Mouse (Mus musculus): ENCODE measurements around the gene Tmem245. TPM values are rescaled to one million over a fixed set of nuclear protein-coding genes. Genes with fewer than 3 reads are reported as not detected.

Tmem245 gene
- total and polyA plus RNA-seq, 2 experiments, result 5.3 to 16.3 TPM

DNA sequence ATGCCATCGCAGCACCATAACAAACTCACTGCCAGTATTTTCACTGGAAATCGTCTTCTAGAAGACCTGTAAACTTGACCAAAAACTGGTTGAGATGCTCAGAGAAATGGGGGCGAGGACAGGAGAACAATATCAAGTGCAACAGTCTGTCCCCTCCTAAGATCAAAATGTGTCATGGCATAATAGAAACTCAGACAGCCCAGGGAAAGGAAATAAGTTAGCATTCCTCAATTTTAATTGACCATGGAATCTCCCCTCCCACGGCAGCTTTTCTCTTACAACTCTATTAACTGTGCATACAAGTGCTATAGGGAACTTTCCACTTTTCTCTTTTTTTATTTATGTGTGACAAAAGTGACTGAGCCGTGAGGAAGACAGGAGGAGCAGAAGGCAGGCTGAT is 79.5 kb downstream of the Tmem245 start:
- no peak for TF ChIP-seq CTCF (IDR thresholded peaks at IDR 0.05; ENCODE audit: low read depth, low read length)
- TF ChIP-seq POLR2A (IDR thresholded peaks at IDR 0.05; ENCODE audit: extremely low read depth, insufficient read depth, low read length), result no peak
- H3K27me3 ChIP-seq (ENCODE audit: control insufficient read depth, insufficient read depth, low read length), result no peaks in the 10 kb centered on the region
- no peak overlapping the region for H3K4me3 ChIP-seq (ENCODE audit: insufficient read depth, low read depth, low read length)
- H3K9ac ChIP-seq (ENCODE audit: low read depth, low read length), result no peak overlapping the region
- 94% methylated on average over 5 of the region's 5 CpGs for WGBS
- no peaks in the 10 kb centered on the region for H3K79me2 ChIP-seq (ENCODE audit: control insufficient read depth, insufficient read depth, low read length)
- H3K36me3 ChIP-seq (ENCODE audit: control insufficient read depth, insufficient read depth, low read length), result peaks cover 4% of the 10 kb centered on the region; the same call in 1 of the 2 replicates
- DNase-seq (ENCODE audit: extremely low read depth, low read depth, low spot score), result no peak
- peaks cover 5% of the 10 kb centered on the region for H3K4me1 ChIP-seq (ENCODE audit: control insufficient read depth, insufficient read depth, low read length)
- H3K27ac ChIP-seq (replicated peaks; ENCODE audit: insufficient read depth, low read depth, low read length), result no peak overlapping the region

DNA sequence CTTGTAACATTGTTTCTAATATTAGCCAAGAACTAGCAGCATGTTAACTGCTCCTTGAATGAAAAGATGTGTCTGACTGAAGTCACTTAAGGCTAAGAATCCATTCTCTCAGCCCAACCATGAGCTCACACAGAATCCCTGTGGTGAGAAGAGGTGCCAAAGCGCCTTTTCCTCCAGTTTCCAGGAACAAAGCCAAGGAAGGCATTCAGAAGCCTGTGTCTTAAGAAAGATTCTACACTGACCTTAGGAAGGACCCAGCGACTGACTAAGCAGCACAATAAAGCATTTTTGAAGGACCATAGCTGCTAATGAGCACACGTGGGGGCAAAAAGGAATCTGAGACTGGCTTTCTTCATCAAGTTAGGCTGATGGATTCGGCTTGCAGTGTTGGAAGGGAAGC is 81.3 kb downstream of the Tmem245 start:
- no peak overlapping the region for H3K27ac ChIP-seq (replicated peaks; ENCODE audit: insufficient read depth, low read depth, low read length)
- no peak for DNase-seq (ENCODE audit: extremely low read depth, low read depth, low spot score)

DNA sequence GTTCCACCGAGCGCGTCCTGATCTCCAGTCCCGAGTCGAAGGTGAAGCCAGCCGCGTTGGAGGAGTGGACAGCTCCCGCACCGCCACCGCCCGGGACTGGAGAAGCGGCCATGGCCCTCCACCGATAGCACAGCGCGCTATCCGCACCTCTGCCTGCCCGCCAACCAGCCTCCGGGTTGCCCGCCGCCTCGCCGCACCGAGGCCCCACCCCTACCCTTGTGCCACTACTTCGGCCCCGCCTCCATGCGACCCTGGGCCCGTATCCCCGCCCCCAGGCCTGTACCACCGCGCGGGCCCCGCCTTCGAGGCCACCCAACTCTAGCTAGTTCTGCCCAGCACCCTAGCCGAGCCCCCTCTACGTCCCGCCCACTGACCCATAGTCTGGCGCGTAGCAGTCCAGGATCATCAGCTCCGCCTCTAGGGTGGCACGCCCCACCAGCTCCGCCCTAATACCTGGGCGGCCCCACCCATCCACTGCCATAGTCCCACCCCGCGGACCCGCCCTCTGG is 82.2 kb downstream of the Tmem245 start, which contains the start of gene Ctnnal1:
TSS of gene Ctnnal1 (minus strand) at position 186 of the 509 bp plus-strand sequence.
- peak within 1 kb of the TSS; percentile 42; the same call in 1 of the 2 replicates for H3K27ac ChIP-seq (replicated peaks; ENCODE audit: insufficient read depth, low read depth, low read length)
- H3K4me1 ChIP-seq (ENCODE audit: control insufficient read depth, insufficient read depth, low read length), result peaks cover 5% of the 10 kb centered on the region
- H3K36me3 ChIP-seq (ENCODE audit: control insufficient read depth, insufficient read depth, low read length), result peaks cover 2% of the 10 kb centered on the region; the same call in 1 of the 2 replicates
- peak within 1 kb of the TSS; percentile 95 for H3K4me3 ChIP-seq (ENCODE audit: insufficient read depth, low read depth, low read length)
- TF ChIP-seq POLR2A (IDR thresholded peaks at IDR 0.05; ENCODE audit: extremely low read depth, insufficient read depth, low read length), result peak; percentile 58
- no peak for TF ChIP-seq CTCF (IDR thresholded peaks at IDR 0.05; ENCODE audit: low read depth, low read length)
- H3K27me3 ChIP-seq (ENCODE audit: control insufficient read depth, insufficient read depth, low read length), result no peaks in the 10 kb centered on the region
- peak; percentile 85 for DNase-seq (ENCODE audit: extremely low read depth, low read depth, low spot score)
- under 1% methylated on average over 43 of the region's 45 CpGs for WGBS
- H3K9ac ChIP-seq (ENCODE audit: low read depth, low read length), result peak within 1 kb of the TSS; percentile 87
- no peaks in the 10 kb centered on the region for H3K79me2 ChIP-seq (ENCODE audit: control insufficient read depth, insufficient read depth, low read length)

More for the DNA sequence above, 81.3 kb downstream of the Tmem245 start:
- TF ChIP-seq CTCF (IDR thresholded peaks at IDR 0.05; ENCODE audit: low read depth, low read length), result no peak
- TF ChIP-seq POLR2A (IDR thresholded peaks at IDR 0.05; ENCODE audit: extremely low read depth, insufficient read depth, low read length), result no peak
- H3K9ac ChIP-seq (ENCODE audit: low read depth, low read length), result no peak overlapping the region
- whole genome bisulfite sequencing, result 79% methylated on average over 4 of the region's 4 CpGs
- H3K27me3 ChIP-seq (ENCODE audit: control insufficient read depth, insufficient read depth, low read length), result no peaks in the 10 kb centered on the region
- H3K79me2 ChIP-seq (ENCODE audit: control insufficient read depth, insufficient read depth, low read length), result no peaks in the 10 kb centered on the region
- H3K36me3 ChIP-seq (ENCODE audit: control insufficient read depth, insufficient read depth, low read length), result peaks cover 3% of the 10 kb centered on the region; the same call in 1 of the 2 replicates
- no peak overlapping the region for H3K4me3 ChIP-seq (ENCODE audit: insufficient read depth, low read depth, low read length)
- H3K4me1 ChIP-seq (ENCODE audit: control insufficient read depth, insufficient read depth, low read length), result peaks cover 5% of the 10 kb centered on the region

DNA sequence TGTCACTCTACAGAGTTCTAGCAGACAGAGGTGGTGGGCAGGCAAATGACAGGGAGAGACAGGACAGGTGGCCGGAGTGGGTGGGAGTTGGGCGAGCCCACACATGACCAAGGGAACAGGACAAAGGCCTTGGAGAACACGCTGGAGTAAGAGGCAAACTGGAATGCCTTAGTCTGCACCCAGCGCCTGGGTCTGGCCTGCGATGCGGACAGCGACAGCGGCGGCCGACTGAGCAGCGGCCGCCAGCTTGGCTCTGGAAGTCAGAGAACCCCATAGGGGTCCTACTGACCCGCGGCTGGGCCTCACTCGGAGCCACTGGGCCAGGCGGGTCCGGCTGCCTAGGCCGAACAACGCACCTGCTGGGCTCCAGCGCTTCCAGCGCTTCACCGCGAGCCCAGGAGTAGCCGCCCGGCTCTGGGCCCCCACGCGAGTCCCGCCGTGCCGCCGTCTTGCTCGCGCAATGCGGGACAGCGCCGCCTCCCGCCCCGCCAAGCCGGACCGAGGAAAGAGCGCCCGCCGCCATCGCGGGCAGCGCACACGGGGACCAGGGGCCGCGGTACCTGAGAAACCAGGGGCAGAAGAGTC is 82.7 kb downstream of the Tmem245 start:
- DNase-seq (ENCODE audit: extremely low read depth, low read depth, low spot score), result peak; percentile 11
- peaks cover 2% of the 10 kb centered on the region; the same call in 1 of the 2 replicates for H3K36me3 ChIP-seq (ENCODE audit: control insufficient read depth, insufficient read depth, low read length)
- TF ChIP-seq POLR2A (IDR thresholded peaks at IDR 0.05; ENCODE audit: extremely low read depth, insufficient read depth, low read length) (no peak), CTCF (IDR thresholded peaks at IDR 0.05; ENCODE audit: low read depth, low read length) (no peak)
- H3K4me3 ChIP-seq (ENCODE audit: insufficient read depth, low read depth, low read length), result peak overlapping the region; percentile 95
- no peaks in the 10 kb centered on the region for H3K27me3 ChIP-seq (ENCODE audit: control insufficient read depth, insufficient read depth, low read length)
- WGBS, result under 1% methylated on average over 49 of the region's 49 CpGs
- peak overlapping the region; percentile 87 for H3K9ac ChIP-seq (ENCODE audit: low read depth, low read length)
- H3K4me1 ChIP-seq (ENCODE audit: control insufficient read depth, insufficient read depth, low read length), result peaks cover 5% of the 10 kb centered on the region
- peak overlapping the region; percentile 42; the same call in 1 of the 2 replicates for H3K27ac ChIP-seq (replicated peaks; ENCODE audit: insufficient read depth, low read depth, low read length)
- H3K79me2 ChIP-seq (ENCODE audit: control insufficient read depth, insufficient read depth, low read length), result no peaks in the 10 kb centered on the region

DNA sequence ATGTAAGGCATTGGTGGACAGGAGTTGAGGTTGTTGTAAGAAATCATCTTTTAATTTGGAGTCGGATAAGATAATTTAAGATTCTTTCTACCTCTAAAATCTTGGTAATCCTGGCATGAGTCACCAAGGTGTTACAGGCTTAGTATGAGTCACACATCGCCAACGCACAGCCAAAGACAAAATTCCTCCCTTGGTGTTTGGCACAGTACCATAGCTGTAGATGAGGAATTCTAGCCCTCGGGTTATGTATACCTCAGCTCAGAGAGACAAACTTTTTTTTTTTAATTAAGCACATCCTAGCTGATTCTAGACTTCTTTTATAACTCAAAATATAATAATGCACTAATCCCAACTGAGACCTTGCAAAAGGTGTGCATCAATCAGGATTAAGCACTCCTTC is 83.2 kb downstream of the Tmem245 start:
- no peak overlapping the region for H3K27ac ChIP-seq (replicated peaks; ENCODE audit: insufficient read depth, low read depth, low read length)

DNA sequence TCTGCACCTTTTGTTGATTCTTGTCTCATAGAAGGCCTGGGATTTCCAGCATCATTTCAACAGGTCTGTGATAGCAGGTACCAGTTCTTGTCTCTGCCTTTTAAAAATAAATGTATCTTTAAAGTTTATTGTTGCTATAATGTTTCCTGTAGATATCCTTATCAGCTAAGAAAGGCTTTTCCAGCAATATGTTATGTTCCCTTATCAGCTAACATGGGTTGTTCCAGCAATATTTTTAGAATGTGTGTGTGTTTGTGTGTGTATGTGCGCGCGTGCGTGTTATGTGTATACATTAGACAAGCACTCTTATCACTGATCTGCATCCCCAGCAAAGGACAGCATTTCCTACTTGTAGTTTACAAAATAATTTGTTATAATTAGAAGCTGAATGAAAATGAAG is 85.7 kb downstream of the Tmem245 start:
- 90% methylated on average over 4 of the region's 4 CpGs for WGBS
- Histone ChIP-seq H3K27me3 (ENCODE audit: control insufficient read depth, insufficient read depth, low read length) (no peaks in the 10 kb centered on the region), H3K36me3 (ENCODE audit: control insufficient read depth, insufficient read depth, low read length) (no peaks in the 10 kb centered on the region), H3K4me3 (ENCODE audit: insufficient read depth, low read depth, low read length) (no peak overlapping the region), H3K79me2 (ENCODE audit: control insufficient read depth, insufficient read depth, low read length) (no peaks in the 10 kb centered on the region), H3K4me1 (ENCODE audit: control insufficient read depth, insufficient read depth, low read length) (peaks cover 5% of the 10 kb centered on the region), H3K9ac (ENCODE audit: low read depth, low read length) (no peak overlapping the region), H3K27ac (replicated peaks; ENCODE audit: insufficient read depth, low read depth, low read length) (no peak overlapping the region)
- TF ChIP-seq POLR2A (IDR thresholded peaks at IDR 0.05; ENCODE audit: extremely low read depth, insufficient read depth, low read length), result no peak
- no peak for TF ChIP-seq CTCF (IDR thresholded peaks at IDR 0.05; ENCODE audit: low read depth, low read length)
- no peak for DNase-seq (ENCODE audit: extremely low read depth, low read depth, low spot score)

More for the DNA sequence above, 83.2 kb downstream of the Tmem245 start:
- Histone ChIP-seq H3K27me3 (ENCODE audit: control insufficient read depth, insufficient read depth, low read length) (no peaks in the 10 kb centered on the region), H3K9ac (ENCODE audit: low read depth, low read length) (peak overlapping the region; percentile 87), H3K79me2 (ENCODE audit: control insufficient read depth, insufficient read depth, low read length) (no peaks in the 10 kb centered on the region), H3K4me1 (ENCODE audit: control insufficient read depth, insufficient read depth, low read length) (peaks cover 5% of the 10 kb centered on the region), H3K4me3 (ENCODE audit: insufficient read depth, low read depth, low read length) (peak overlapping the region; percentile 95), H3K36me3 (ENCODE audit: control insufficient read depth, insufficient read depth, low read length) (peaks cover 2% of the 10 kb centered on the region; the same call in 1 of the 2 replicates)
- no peak for TF ChIP-seq POLR2A (IDR thresholded peaks at IDR 0.05; ENCODE audit: extremely low read depth, insufficient read depth, low read length)
- no peak for TF ChIP-seq CTCF (IDR thresholded peaks at IDR 0.05; ENCODE audit: low read depth, low read length)
- no peak for DNase-seq (ENCODE audit: extremely low read depth, low read depth, low spot score)
- WGBS, result 59% methylated on average over 4 of the region's 4 CpGs

All from liver, adult 2 months (tissue).